Mouse (Mus musculus) left cerebral cortex, adult 9 months (tissue): ENCODE measurements around the gene Xndc1.
"Not testable (repeated sequence)": the region's sequence is repeated elsewhere in the genome, so short reads cannot be mapped to it uniquely, and the experiment has no call there.

Experiments
- DNase-seq, 2 experiments: peaks; one replicate each; pipeline ENCODE4 v3.0.0; 2022; ENCODE audit warnings: low spot score in 2 of 2

Gene Xndc1

GRCm38 (mm10) chr7:102065046-102065891 lies at the start of gene Xndc1, which contains the start of the genes Rnf121 and Xntrpc:
Gene Xndc1, plus strand, starts transcription at chr7:102065511.
Gene Rnf121, minus strand, starts transcription at chr7:102065469.
Gene Xntrpc, plus strand, starts transcription at chr7:102065713.
- peak; percentile 83 to 93 for DNase-seq

GRCm38 (mm10) chr7:102016936-102017335 lies 48.4 kb upstream of the Xndc1 start:
- no peak for DNase-seq

- no peak for DNase-seq
Measured at GRCm38 (mm10) chr7:102017452-102017851, 47.9 kb upstream of the Xndc1 start.

GRCm38 (mm10) chr7:102018034-102018433 lies 47.3 kb upstream of the Xndc1 start:
- DNase-seq = no peak

GRCm38 (mm10) chr7:102018590-102018989 lies 46.7 kb upstream of the Xndc1 start, which contains the start of gene Il18bp:
Gene Il18bp, minus strand, starts transcription at chr7:102018690.
- DNase-seq = no peak

GRCm38 (mm10) chr7:102019362-102019761 lies 45.9 kb upstream of the Xndc1 start:
- DNase-seq = no peak

- not testable (repeated sequence) for DNase-seq
Measured at GRCm38 (mm10) chr7:102020934-102021333, 44.4 kb upstream of the Xndc1 start.

GRCm38 (mm10) chr7:102023821-102024220 lies 41.5 kb upstream of the Xndc1 start:
- peak; percentile 43 to 53 for DNase-seq

GRCm38 (mm10) chr7:102025187-102026119 lies 39.9 kb upstream of the Xndc1 start:
- DNase-seq = no peak

GRCm38 (mm10) chr7:102034904-102035303 lies 30.4 kb upstream of the Xndc1 start:
- no peak for DNase-seq

- no peak for DNase-seq
Measured at GRCm38 (mm10) chr7:102035534-102035933, 29.8 kb upstream of the Xndc1 start.

GRCm38 (mm10) chr7:102037318-102037717 lies 28.0 kb upstream of the Xndc1 start:
- no peak for DNase-seq

- DNase-seq = no peak
Measured at GRCm38 (mm10) chr7:102042314-102042713, 23.0 kb upstream of the Xndc1 start.

- not testable (repeated sequence) for DNase-seq
Measured at GRCm38 (mm10) chr7:102048524-102048923, 16.8 kb upstream of the Xndc1 start.

- no peak for DNase-seq
Measured at GRCm38 (mm10) chr7:102061353-102061752, 4.0 kb upstream of the Xndc1 start.

GRCm38 (mm10) chr7:102062203-102062602 lies 3.1 kb upstream of the Xndc1 start:
- DNase-seq = no peak

- no peak for DNase-seq
Measured at GRCm38 (mm10) chr7:102063891-102064290, 1.4 kb upstream of the Xndc1 start.

GRCm38 (mm10) chr7:102064655-102065045 lies 661 bp upstream of the Xndc1 start:
- no peak for DNase-seq

- no peak for DNase-seq
Measured at GRCm38 (mm10) chr7:102066363-102066762, 1.1 kb downstream of the Xndc1 start.

GRCm38 (mm10) chr7:102076714-102077296 lies 11.5 kb downstream of the Xndc1 start:
- DNase-seq = no peak

- DNase-seq = peak in 1 of 2 experiments; percentile 53
Measured at GRCm38 (mm10) chr7:102078517-102078916, 13.2 kb downstream of the Xndc1 start.

- no peak for DNase-seq
Measured at GRCm38 (mm10) chr7:102080311-102080710, 15.0 kb downstream of the Xndc1 start.
